Mouse (Mus musculus): ENCODE data around the gene Olfr69.
"Not testable (repeated sequence)": the region's sequence is repeated elsewhere in the genome, so short reads cannot be mapped to it uniquely, and the experiment has no call there.

Olfr69 gene

DNA sequence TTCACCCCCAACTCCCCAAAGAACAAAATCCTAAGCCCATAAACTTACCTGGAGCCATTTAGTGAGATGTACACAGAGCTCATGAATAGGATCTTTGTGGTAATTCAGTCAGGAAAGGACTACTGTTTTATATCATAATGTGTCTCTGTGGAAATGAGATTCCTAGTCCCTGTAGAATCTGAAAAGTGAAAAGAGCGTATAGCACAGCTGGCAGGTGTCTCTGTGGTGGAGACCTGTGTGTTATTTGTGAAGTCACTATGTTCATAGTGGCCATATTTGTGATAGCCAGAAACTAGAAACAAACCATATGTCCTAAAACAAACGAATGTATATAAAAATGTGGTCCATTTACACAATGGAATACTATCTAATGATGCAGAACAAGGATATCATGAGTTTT lies at the start of gene Olfr69:
Olfr69 (minus strand) TSS at position 101 of the 400 bp plus-strand sequence.
- no peak for DNase-seq (ENCODE audit: extremely low read depth, insufficient read length, low spot score)

DNA sequence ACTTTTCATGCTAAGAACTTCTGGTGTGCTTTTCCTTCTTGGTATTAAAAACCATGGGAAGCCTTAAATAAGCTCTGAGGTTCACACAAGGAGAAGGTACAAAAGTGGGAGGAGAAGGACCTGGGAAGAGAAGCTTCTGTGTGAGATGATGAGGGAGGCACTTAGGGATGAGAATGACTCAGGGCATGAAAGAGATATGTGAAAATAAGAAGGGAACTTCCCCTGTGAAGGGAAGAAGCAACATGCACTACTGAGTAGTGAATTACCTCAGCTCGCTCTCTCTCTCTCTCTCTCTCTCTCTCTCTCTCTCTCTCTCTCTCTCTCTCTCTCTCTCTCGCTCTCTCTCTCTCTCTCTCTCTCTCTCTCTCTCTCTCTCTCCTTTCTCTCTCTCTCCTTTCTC lies 43.7 kb upstream of the Olfr69 start:
- DNase-seq (ENCODE audit: extremely low read depth, insufficient read length, low spot score): not testable (repeated sequence)

DNA sequence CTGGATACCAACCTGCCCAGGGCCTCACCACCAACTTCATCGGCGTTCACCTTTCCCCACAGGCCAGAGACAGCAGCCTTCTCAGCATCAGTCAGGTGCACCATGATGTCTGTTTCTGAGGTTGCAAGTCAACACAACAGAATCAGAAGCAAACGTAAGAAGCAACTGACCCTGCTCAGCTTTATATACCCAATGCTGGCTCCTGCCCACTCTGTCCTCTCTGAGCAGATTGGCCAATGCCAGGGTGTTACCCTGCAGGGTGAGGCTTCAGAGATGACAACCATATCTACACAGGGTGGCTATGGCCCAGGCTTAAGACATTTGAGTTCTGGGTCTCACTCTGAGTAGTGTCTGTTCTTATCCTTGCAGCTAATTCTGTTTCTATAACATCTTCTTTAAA lies 42.4 kb upstream of the Olfr69 start, which contains the start of gene Hbb-bt:
Hbb-bt (minus strand) TSS at position 231 of the 400 bp plus-strand sequence.
- DNase-seq (ENCODE audit: extremely low read depth, insufficient read length, low spot score): no peak

DNA sequence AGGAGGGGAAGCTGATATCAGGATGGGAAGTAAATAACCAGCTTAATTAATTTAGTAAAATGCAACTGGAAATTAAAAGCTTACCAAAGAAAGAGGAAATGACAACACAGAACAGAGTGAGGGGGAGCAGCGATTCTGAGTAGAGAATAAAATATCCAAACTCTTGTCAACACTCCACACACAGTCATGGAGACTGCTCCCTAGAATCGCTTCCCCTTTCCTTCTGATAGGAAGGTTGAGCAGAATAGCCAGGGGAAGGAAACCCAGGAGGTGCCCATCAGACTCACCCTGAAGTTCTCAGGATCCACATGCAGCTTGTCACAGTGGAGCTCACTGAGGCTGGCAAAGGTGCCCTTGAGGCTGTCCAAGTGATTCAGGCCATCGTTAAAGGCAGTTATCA lies 41.8 kb upstream of the Olfr69 start:
- not testable (repeated sequence) for DNase-seq (ENCODE audit: extremely low read depth, insufficient read length, low spot score)

DNA sequence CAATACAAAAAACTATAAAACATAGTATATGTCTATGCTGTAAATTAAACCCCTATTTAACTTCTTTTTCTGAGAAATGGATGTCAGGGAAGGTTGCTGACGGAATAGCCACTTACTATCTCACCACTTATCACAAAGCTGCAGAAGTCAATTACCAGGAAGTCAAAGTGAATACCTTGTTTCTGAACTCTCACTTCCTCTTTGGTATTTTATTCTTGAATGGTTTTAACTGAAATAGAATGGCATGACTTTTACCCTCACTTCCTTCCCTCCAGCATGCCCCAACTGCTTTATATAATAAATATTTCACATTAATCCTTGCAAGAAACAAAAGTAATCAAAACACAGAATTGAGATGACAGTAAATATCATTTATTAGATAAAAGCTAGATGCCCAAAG lies 40.8 kb upstream of the Olfr69 start:
- DNase-seq (ENCODE audit: extremely low read depth, insufficient read length, low spot score): no peak

DNA sequence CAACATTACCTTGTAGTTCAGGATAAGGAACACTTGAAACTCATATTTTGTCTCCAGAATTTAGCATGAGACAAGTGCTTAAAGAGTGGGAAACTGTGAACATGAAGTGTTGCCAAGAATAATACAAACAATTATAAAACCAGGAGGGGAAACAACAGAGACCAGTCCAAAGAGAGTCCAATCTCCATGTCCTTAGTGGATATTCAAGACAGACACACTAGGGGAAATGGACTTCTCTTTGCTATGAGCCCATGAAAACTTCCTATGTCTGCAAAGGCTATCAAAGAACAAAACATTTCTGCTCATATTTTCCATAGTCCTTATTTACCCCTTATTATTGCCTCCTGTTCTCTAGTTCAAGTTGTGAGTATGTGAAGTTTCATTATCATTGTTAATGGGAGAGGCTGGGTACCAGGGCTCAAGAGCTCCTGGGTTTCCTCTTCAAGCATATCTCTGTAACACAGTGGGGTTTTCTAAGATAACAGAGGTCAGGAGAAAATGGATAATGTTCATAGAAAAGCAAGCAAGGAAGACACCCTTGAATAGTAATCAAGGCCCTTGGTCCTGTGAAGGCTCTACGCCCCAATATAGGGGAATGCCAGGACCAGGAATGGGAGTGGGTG lies 39.9 kb upstream of the Olfr69 start:
- DNase-seq (ENCODE audit: extremely low read depth, insufficient read length, low spot score): no peak

DNA sequence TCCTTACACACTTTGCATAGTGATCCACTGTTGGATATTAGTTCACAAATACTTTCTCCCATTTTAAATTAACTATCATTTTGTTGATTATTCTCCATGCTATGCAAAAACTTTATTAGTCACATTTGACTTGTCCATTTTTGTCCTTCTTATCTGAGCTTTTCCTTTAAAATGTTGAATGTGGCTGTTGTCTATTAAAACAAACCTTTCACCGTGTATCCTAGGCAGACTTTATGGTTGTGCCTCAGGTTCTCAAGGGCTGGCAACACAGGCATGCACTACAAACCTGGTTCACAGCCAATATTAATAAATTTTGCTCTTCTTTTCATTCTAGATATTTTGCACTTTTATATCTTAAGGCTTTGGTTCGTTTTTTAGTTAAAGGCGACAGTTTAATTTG lies 39.4 kb upstream of the Olfr69 start:
- no peak for DNase-seq (ENCODE audit: extremely low read depth, insufficient read length, low spot score)

DNA sequence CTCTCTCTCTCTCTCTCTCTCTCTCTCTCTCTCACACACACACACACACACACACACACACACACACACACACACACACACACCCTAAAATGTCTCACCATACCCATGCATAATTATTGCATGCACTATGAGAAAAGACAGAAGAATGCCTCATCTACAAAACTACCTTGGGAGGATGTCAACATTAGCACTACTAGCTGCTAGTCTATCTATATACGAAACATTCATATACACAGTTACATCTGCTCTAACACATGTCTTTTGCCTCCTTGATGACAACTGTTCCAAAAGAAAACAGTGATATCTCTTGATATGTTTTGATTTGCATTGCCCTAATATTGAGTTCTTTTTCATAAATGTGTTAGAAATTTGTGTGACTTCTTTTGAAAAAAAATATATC lies 38.9 kb upstream of the Olfr69 start:
- no peak for DNase-seq (ENCODE audit: extremely low read depth, insufficient read length, low spot score)

DNA sequence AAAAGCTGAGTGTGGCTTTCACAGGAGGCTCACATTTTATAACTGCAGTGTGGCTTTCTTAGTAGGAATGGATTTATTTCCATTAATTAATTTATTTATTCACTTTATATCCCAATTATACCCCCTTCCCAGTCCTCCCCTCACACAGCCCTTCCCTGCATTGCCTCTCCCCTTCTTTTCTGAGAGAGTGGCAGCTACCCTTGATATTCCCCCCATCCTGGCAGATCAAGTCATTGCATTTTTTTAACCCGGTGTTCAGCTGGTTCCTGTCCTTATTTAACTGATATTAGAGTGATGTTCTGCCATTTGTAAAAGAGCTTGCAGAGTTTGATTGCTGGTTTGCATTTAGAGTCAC lies 38.4 kb upstream of the Olfr69 start:
- DNase-seq (ENCODE audit: extremely low read depth, insufficient read length, low spot score): no peak

DNA sequence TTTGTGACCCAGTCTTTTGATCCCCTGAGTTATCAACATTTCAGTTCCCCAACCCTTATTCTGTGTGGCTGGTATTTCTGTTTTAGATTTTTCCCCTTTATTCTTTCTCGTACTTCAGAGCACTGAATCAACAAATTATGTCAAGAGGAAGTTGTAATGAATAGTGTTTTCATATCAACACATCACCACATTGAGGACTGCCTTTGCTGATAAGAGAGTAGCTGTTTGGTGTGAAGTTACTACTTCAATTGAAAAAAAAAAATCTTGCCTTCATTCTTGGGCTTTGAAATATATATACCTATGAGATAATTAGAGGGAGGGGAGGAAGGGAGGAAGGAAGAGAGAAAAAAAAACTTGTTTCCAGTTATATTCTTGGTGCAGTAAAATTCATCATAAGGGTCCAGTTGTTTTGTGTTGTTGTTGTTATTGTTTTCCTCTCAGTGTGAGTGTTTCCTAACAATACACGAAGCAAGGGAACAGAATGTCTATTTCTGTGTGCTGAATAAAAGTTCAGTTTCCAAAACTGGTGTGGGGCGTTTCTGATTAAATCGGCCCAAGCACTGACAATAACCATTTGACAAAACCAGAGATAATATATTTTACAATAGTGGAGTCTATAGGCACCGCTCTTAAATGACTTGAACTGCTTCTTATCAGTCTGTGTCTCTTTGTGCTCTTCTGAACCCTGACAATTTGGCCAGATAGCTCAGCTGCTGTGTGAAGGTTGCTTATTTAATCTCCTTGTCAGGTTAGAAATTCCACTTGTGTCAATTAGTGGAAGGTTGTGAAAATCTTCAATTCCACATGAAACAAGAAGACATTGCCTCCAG lies 37.8 kb upstream of the Olfr69 start:
- DNase-seq (ENCODE audit: extremely low read depth, insufficient read length, low spot score): no peak

DNA sequence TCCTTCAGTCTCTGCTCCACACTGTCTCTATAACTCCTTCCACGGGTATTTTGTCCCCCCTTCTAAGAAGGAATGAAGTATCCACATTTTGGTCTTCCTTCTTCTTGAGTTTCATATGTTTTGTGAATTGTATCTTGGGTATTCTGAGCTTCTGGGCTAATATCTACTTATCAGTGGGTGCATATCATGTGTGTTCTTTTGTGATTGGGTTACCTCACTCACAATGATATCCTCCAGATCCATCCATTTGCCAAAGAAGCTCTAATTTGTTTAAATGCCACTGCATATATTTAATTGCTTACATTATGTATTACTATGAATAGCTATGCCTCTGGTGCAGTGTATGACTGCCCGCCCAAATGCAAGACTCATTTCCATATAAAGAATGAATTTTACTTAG lies 36.7 kb upstream of the Olfr69 start:
- DNase-seq (ENCODE audit: extremely low read depth, insufficient read length, low spot score): not testable (repeated sequence)

DNA sequence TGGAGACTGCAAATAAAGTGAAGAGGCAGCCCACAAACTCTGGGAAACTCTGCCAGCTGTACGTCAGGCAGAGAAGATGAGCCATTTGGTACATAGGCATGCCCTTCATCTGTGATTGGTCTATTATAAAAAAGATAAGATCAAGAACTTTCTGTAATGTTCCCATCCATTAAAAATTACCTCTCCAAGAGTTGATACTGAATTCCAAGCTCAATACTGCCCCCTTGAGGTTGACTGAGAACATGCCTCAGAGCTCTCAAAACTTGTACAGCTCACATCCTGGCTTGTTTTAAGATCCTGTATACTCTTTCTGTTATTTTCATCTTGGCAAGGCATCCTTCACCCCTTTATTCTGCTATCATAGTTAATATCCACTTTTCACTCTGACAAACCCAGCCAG lies 35.5 kb upstream of the Olfr69 start:
- DNase-seq (ENCODE audit: extremely low read depth, insufficient read length, low spot score): no peak

DNA sequence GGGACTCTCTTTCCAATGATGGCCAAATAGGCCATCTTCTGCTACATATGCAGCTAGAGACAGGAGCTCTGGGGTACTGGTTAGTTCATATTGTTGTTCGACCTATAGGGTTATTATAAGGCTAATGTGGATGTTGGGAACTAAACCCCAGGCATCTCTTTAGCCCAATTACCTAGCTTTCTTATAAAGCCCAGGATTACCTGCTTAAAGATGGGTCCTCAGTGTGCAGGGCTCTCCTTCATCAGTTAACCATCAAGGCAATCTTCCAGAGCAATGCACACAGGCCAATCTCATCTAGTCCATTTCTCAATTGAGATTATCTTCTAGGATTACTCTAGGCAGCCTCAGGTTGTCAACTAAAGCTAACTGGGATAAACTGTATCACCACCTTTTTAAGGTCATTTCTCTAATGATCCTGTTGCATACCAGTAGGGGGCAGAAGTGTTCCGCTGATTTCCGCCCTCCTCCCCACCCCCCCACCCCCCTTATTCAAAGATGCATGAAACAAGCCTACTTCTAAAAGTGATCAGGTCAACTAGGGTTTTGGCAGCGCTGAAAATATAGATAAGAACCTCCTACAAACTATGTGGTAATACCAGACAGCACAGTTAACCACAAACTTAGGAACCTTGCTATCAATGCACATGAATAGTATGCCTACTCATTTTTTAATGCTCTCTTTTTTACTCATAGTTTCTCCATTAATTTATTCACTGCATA lies 21.4 kb upstream of the Olfr69 start:
- DNase-seq (ENCODE audit: extremely low read depth, insufficient read length, low spot score): no peak

DNA sequence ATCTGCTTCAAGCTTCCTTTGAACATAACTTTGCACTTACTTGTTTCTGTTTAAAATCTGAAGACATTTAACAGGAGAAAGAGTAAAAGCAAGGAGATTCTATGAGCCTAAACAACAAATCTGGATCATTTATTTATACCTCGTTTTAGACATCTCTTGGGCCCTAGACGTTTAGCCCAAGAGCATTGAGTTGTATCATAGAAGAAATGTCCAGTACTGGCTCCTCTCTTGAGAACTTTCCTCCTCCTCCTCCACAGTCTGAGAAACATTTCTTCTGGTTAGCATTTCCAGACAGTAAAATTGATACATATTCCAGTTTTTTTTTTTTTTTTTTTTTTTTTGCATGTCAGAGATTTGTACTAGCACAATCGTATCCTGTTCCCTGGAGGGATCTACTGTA lies 20.3 kb upstream of the Olfr69 start, which contains the start of gene Olfr67:
Olfr67 (minus strand) TSS at position 101 of the 400 bp plus-strand sequence.
- DNase-seq (ENCODE audit: extremely low read depth, insufficient read length, low spot score): no peak

DNA sequence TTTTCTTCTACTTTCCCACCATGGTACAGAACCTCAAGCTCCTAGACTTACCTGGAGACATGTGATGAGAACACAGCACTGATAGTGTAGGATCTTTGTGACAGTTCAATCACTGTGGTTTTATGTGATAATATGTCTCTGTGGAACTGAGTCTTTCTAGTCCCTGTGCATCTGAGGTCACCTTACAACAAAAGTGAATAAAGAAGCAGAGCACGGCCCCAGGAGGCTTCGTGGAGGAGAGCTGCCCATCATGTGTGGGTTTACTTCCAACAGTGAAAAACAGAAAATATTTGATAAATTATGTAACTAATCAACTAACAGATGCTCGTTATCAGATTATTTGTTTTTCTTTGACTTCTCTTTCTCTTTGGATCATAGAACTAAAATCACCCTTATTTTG lies 8.2 kb upstream of the Olfr69 start, which contains the start of gene Olfr68:
Olfr68 (minus strand) TSS at position 101 of the 400 bp plus-strand sequence.
- no peak for DNase-seq (ENCODE audit: extremely low read depth, insufficient read length, low spot score)

DNA sequence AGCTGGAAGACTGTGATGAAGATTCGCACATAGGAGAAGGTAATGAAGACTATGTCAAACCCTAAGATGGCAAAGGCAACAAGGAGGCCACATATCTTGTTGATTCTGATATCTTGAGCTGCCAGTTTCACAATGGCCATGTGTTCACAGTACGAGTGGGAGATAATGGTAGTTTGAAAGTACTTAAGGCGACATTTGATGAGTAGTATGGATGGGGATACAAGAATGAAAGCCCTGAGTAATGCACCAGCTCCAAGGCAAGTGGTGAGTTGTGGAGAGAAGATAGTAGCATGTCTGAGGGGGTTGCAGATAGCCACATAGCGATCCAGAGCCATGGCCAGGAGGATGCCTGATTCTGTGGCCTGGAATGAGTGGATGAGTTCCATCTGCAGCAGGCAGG lies 6.3 kb upstream of the Olfr69 start:
- DNase-seq (ENCODE audit: extremely low read depth, insufficient read length, low spot score): not testable (repeated sequence)

DNA sequence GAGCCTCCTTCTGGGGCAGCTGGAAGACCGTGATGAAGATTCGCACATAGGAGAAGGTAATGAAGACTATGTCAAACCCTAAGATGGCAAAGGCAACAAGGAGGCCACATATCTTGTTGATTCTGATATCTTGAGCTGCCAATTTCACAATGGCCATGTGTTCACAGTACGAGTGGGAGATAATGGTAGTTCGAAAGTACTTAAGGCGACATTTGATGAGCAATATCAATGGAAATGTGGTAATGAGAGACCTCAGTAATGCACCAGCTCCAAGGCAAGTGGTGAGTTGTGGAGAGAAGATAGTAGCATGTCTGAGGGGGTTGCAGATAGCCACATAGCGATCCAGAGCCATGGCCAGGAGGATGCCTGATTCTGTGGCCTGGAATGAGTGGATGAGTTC lies 3.7 kb downstream of the Olfr69 start:
- DNase-seq (ENCODE audit: extremely low read depth, insufficient read length, low spot score): not testable (repeated sequence)

DNA sequence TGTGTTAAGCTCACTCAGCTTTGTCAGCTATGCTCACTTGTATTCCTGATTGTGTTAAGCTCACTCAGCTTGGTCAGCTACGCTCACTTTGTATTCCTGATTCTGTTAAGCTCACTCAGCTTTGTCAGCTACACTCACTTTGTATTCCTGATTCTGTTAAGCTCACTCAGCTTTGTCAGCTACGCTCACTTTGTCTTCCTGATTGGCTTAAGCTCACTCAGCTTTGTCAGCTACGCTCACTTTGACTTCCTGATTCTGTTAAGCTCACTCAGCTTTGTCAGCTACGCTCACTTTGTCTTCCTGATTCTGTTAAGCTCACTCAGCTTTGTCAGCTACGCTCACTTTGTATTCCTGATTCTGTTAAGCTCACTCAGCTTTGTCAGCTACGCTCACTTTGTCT lies 9.2 kb downstream of the Olfr69 start:
- DNase-seq (ENCODE audit: extremely low read depth, insufficient read length, low spot score): not testable (repeated sequence)

DNA sequence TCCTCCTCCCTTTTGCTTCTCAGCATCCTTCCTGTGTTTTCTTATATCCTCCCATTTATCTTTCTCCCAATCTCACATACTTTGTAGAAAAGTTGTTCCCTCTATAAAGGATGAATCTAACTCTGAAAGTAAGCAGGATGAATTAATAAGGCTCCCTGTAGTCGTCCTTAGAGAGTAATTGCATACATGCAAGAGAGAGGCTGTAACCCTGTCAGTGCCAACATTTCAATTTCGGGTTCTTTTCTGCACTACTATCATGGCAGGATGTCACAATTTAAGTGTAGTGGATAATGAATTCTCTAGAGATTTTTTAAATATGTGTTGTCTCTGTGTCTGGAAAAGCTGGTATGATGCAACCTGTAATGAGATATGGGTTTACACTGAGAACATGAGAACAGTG lies 14.2 kb downstream of the Olfr69 start, which contains the start of gene Olfr630:
Olfr630 (minus strand) TSS at position 101 of the 400 bp plus-strand sequence.
- DNase-seq (ENCODE audit: extremely low read depth, insufficient read length, low spot score): no peak

DNA sequence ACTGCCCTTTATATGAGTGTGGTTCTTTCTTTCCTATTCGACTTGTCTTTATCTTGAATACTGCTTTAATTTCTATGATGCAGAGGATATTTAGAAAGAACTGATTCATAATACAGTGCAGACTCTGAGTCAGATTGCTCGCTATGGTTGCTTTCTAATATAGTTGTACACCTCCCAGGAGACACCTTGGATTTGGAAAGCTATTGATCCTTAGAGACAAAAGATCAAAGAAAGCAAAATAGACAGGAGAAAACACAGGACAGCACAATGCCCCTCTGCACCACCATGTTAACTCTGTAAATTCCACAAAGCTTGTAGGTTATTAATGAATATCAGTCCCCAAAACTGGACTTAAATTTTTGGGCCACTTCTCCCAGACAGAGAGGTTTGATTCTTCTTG lies 26.6 kb downstream of the Olfr69 start, which contains the start of gene Olfr629:
Olfr629 (minus strand) TSS at position 101 of the 400 bp plus-strand sequence.
- no peak for DNase-seq (ENCODE audit: extremely low read depth, insufficient read length, low spot score)

DNA sequence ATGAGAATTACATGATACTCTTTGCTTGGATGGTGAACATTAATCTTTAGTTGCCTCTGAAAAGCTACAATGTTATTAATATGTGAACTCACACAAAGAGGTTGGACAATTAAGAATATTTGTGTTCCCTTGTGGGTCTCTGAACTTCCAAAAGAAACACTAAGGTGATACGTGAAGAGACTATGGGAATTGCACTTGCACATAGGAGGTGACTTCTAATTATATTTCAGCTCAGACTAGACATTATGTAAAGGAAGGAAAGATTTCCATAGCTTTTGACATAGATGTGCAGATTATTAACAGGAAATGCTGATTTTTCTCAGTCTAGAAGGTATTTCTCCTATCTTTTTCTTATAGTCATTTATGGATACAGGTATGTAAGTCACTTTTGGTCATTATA lies 41.3 kb downstream of the Olfr69 start, which contains the start of gene Olfr628:
Olfr628 (plus strand) TSS at position 301 of the 400 bp plus-strand sequence.
- DNase-seq (ENCODE audit: extremely low read depth, insufficient read length, low spot score): no peak
